Mouse (Mus musculus) heart, embryonic 13.5 days (tissue): ENCODE results near the gene Ugt1a9. TPM values are rescaled to one million over a fixed set of nuclear protein-coding genes. Genes with fewer than 3 reads are reported as not detected.
"Not testable (repeated sequence)": the region's sequence is repeated elsewhere in the genome, so short reads cannot be mapped to it uniquely, and the experiment has no call there.

Experiments used
- ATAC-seq: fragments of 200-750 bp; cut with Nextera tagmentation; 2 replicates; pipeline ENCODE4 v1.8.0; 2017; ENCODE audit warnings: moderate TSS enrichment; ENCODE audit not compliant: insufficient number of reproducible peaks, low FRiP score, low TSS enrichment; ENCODE audit errors: extremely low read depth
- H3K27ac ChIP-seq: fragments of 300-500 bp; sonication (generic); replicated peaks from 2 replicates; pipeline ENCODE4 v1.5.1; 2015; ENCODE audit warnings: moderate library complexity, mild to moderate bottlenecking, inconsistent platforms
- H3K27me3 ChIP-seq: fragments of 300-500 bp; sonication (generic); replicated peaks from 2 replicates; pipeline ENCODE4 v1.6.1; 2015; ENCODE audit warnings: mild to moderate bottlenecking, inconsistent platforms
- H3K36me3 ChIP-seq: fragments of 300-500 bp; sonication (generic); 2 replicates; pipeline ENCODE4 v1.6.1; 2015; ENCODE audit warnings: mild to moderate bottlenecking, inconsistent platforms
- H3K4me1 ChIP-seq: fragments of 300-500 bp; sonication (generic); 2 replicates; pipeline ENCODE4 v1.6.1; 2015; ENCODE audit warnings: inconsistent platforms
- H3K4me2 ChIP-seq: fragments of 300-500 bp; sonication (generic); 2 replicates; pipeline ENCODE4 v1.6.1; 2015; ENCODE audit warnings: inconsistent platforms, mild to moderate bottlenecking, moderate library complexity
- H3K4me3 ChIP-seq: fragments of 300-500 bp; sonication (generic); 2 replicates; pipeline ENCODE4 v1.5.1; 2015; ENCODE audit warnings: moderate library complexity, mild to moderate bottlenecking, inconsistent platforms
- H3K9ac ChIP-seq: fragments of 300-500 bp; sonication (generic); 2 replicates; pipeline ENCODE4 v1.6.1; 2015; ENCODE audit warnings: inconsistent platforms, mild to moderate bottlenecking, moderate library complexity
- H3K9me3 ChIP-seq: fragments of 300-500 bp; sonication (generic); 2 replicates; pipeline ENCODE4 v1.6.1; 2016; ENCODE audit warnings: inconsistent platforms
- WGBS: fragments of 180-500 bp; shearing (Covaris S2); methylation state at CpG from one replicate; pipeline ENCODE4 v1.1.7; 2015; ENCODE audit warnings: mixed read lengths; 5-methylcytosine and 5-hydroxymethylcytosine counted together
- polyA plus RNA-seq: library from polyadenylated mRNA; unstranded; fragments of >200 nt; fragmentation: Nextera tagmentation; extraction: Ambion mirVana; gene quantifications from 2 replicates; pipeline ENCODE4 v1.2.1, GENCODE M21; 2015

Gene Ugt1a9
- polyA plus RNA-seq, 1 experiment from 2014 or later = not detected

DNA sequence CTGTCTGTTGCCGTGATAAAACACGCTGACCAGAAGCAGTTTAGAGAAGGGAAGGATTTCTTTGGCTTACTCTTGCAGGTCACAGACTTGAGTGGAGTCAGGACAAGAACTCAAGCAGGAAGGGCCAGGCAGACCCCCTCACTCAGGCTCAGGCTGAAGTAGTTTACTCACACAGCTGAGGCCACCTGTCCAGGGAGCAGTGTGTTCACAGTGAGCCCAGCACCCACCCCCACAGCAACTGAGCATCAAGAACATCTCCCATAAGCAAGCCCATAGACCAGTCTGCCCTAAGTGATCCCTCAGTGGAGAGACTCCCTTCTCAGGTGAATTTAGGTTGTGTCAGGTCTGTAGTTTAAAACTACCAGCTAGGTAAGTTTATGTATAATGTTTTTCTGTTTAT lies 39.0 kb downstream of the Ugt1a9 start:
- WGBS = 68% methylated on average over 2 of the region's 2 CpGs
- not testable (repeated sequence) for H3K9me3 ChIP-seq, ATAC-seq, H3K27ac ChIP-seq, H3K9ac ChIP-seq, H3K27me3 ChIP-seq, H3K4me3 ChIP-seq, H3K4me1 ChIP-seq, H3K4me2 ChIP-seq, H3K36me3 ChIP-seq

DNA sequence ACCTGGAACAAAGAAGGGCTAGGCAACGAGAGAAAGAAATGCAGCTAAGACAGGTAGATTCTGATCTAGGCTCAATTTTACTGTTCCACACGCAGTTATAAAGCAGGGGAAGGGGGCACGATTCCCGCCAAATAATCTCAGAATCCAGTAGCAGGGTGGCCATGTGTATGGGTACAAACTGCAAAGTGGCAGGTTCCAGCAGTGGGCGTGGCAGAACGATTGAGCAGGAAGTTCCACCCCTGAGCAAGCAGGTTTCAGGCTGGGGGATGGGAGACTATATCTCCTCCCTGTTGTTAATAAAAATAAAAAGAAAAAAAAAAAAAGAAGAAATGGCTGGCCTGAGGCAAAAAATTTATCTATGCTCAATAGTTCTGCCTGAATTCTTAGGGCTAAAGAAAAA lies 42.2 kb downstream of the Ugt1a9 start:
- not testable (repeated sequence) for H3K9ac ChIP-seq, H3K4me3 ChIP-seq, H3K4me1 ChIP-seq, H3K9me3 ChIP-seq, H3K36me3 ChIP-seq, H3K4me2 ChIP-seq, H3K27ac ChIP-seq, ATAC-seq, H3K27me3 ChIP-seq
- 79% methylated on average over 6 of the region's 6 CpGs for WGBS

DNA sequence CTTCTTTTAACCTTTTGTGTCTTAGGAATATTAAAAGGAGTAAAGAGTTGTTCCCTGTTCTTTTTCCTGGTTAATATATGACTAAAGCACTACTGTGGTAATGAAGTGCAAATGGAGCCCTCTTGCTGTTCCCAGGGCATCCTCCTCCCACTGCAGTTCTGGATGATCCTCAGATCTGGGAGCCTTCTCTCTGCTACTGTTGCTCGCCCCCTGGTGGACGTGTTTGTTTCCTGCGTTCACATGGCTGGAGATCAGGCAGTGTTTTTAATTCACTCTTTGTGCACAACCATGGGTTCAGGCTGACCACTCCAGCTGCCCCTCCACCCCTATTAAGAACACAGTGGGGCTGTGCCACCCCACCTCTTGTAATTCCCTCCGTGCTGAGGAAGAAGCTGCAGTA lies 50.0 kb downstream of the Ugt1a9 start:
- H3K36me3 ChIP-seq, H3K27me3 ChIP-seq, H3K4me3 ChIP-seq, H3K9me3 ChIP-seq, H3K4me1 ChIP-seq, H3K27ac ChIP-seq, ATAC-seq, H3K9ac ChIP-seq, H3K4me2 ChIP-seq: not testable (repeated sequence)
- 6% methylated on average over 4 of the region's 4 CpGs for WGBS

DNA sequence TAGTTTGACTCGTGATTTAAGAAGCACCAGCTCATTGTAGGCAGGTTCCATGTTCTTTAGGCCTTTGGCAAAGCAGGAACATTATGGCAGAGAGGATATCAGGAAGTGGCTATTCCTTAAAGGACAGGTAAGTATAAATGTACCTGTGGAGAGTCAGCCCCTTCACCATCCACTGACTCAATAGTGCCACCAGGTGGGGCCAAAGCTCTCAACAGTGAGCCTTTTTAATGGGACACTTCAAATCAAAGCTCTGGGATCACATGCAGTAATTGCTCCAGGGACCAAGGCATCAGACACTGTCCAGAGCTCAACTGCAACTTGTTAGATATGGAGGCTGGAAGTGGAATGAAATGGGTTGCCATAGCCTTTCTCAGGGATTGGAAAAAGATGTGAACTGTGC lies 50.9 kb downstream of the Ugt1a9 start:
- not testable (repeated sequence) for H3K36me3 ChIP-seq, H3K9me3 ChIP-seq, H3K27ac ChIP-seq, H3K4me2 ChIP-seq, H3K9ac ChIP-seq, H3K4me3 ChIP-seq, H3K4me1 ChIP-seq, ATAC-seq, H3K27me3 ChIP-seq
- no CpG with 5 or more reads among the region's 1 CpGs for WGBS

DNA sequence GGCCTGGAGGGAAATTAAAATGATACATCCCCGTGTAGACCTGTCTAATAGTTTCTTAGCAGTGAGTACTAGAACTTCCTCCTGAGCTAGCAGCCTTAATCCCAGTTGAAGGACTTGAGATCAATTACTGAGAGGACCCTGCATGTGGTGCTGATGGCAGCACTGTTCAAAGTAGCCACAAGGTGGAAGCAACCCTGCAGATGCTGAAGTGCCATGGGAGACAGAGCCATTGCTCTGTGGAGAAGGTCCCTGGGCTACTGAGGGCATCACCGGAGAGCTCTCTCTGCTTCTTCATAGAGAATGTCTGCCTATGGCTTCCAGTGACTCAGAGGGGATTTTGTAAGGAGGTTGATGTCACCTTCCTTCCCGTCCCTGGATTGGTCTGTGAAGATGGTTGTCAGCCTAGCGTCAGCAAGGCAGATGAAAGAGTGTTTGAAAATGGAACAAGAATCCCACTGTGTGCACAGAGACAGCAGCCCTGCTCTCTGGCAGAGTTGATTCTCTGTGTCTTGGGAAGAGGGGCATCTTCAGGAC lies 55.3 kb downstream of the Ugt1a9 start:
- not testable (repeated sequence) for H3K4me1 ChIP-seq, H3K27me3 ChIP-seq, H3K36me3 ChIP-seq, H3K4me3 ChIP-seq, H3K27ac ChIP-seq, H3K4me2 ChIP-seq, H3K9ac ChIP-seq, H3K9me3 ChIP-seq, ATAC-seq
- WGBS = 57% methylated on average over 4 of the region's 4 CpGs

DNA sequence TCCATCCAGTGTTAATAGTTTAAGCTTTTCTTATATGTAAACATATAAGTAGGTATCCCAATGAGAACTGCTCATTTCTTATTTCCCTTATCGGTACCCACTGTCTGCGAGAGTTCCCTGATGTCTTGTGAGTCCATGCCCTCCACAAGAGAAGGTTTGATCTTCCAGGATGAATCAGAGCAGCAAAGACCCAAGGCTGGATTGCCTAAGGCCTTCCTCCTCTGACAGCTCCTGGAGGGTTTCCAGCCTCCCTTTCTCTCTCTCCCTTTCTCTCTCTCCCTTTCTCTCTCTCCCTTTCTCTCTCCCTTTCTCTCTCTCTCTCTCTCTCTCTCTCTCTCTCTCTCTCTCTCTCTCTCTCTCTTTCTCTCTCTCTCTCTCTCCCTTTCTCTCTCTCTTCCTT lies 58.5 kb downstream of the Ugt1a9 start:
- not testable (repeated sequence) for H3K27ac ChIP-seq, H3K4me1 ChIP-seq, ATAC-seq, H3K27me3 ChIP-seq, H3K4me3 ChIP-seq, H3K36me3 ChIP-seq, H3K9me3 ChIP-seq, H3K4me2 ChIP-seq, H3K9ac ChIP-seq
- WGBS = 80% methylated on average over 2 of the region's 2 CpGs

DNA sequence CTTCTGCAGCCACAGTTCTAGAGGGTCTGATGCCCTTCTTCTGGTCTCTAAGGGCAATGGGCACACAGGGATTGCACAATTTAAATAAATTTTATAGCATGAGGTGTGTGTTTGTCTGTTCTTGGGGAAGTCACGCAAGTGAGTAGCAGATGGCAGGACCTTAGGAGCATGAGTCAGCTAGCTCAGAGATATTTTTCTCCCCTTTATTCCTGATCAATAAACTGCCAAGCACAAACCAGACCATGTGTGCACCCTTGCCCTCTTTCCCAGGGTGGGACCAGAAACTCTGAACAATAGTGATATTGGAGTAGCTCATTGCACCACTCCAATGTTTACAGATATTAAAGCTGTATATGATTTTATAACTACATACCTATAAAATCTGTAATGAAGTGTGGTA lies 59.6 kb downstream of the Ugt1a9 start:
- not testable (repeated sequence) for H3K27me3 ChIP-seq, H3K4me2 ChIP-seq, H3K36me3 ChIP-seq, H3K9me3 ChIP-seq, H3K4me3 ChIP-seq, H3K27ac ChIP-seq, H3K9ac ChIP-seq, ATAC-seq, H3K4me1 ChIP-seq
- WGBS = 91% methylated on average over 1 of the region's 1 CpGs

DNA sequence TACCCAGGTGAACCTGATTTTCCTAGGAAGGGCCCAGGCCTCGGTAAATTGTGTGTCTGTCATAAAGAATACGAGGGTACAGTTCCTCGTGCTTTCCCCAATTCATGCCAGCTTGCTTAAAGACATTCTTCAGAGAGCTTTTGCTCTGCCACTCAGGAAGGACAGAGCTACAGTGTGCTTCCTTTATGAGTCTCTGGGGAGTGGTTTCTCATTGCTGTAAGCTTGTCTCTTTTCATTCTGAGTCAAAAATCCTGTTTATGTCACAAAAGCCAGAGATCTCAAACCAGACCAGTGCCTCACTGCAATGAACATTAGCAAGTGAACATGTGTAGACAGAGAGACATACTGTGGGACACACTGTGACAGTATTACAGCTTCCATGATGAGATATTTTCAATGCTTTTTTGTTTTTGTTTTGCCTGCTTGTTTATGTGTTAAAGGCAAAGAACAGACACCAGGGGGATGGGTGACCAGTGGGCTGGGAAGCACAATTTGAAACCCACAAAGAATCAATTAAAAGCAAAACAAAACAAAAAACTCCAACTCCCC lies 63.4 kb downstream of the Ugt1a9 start:
- H3K9me3 ChIP-seq = no peaks in the 10 kb centered on the region
- no peak overlapping the region for H3K27ac ChIP-seq
- 62% methylated on average over 3 of the region's 3 CpGs for WGBS
- no peaks in the 10 kb centered on the region for H3K4me1 ChIP-seq
- H3K4me2 ChIP-seq = no peak overlapping the region
- H3K4me3 ChIP-seq = no peak overlapping the region
- H3K36me3 ChIP-seq = no peaks in the 10 kb centered on the region
- H3K9ac ChIP-seq = no peak overlapping the region
- ATAC-seq = no peak
- no peaks in the 10 kb centered on the region for H3K27me3 ChIP-seq

DNA sequence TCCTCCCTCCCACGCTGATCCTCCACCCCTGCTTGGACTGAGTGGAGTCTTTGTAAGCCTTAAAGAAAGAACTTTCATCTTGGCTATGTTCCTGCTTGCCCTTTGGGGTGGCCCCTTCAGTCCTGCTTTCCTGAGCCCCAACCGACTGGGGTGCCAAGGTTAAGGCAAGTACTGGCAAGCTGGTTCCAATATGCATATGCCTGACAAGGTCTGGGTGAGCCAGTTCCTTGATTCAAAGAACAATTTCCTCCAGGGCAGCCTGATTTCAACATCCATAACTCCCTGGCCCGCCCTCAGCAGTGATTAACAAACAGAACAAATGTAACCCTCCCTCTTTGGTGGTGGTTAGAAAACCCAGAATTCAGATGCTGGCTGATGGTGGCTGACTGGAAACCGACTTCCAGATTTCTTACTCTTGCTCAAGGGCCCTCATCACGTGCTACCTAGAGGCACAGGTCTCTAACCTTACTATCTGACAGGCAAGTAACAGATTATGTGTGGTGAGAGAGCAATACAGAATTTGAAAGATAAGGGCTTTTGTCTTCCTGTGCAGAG lies 63.9 kb downstream of the Ugt1a9 start, which contains the start of gene Ugt1a6a:
Gene Ugt1a6a (plus strand): TSS at position 353 of the 555 bp plus-strand sequence.
- not testable (repeated sequence) for H3K4me3 ChIP-seq, H3K4me1 ChIP-seq, H3K27me3 ChIP-seq, H3K9me3 ChIP-seq, ATAC-seq, H3K27ac ChIP-seq, H3K9ac ChIP-seq, H3K4me2 ChIP-seq, H3K36me3 ChIP-seq
- 39% methylated on average over 5 of the region's 5 CpGs for WGBS

DNA sequence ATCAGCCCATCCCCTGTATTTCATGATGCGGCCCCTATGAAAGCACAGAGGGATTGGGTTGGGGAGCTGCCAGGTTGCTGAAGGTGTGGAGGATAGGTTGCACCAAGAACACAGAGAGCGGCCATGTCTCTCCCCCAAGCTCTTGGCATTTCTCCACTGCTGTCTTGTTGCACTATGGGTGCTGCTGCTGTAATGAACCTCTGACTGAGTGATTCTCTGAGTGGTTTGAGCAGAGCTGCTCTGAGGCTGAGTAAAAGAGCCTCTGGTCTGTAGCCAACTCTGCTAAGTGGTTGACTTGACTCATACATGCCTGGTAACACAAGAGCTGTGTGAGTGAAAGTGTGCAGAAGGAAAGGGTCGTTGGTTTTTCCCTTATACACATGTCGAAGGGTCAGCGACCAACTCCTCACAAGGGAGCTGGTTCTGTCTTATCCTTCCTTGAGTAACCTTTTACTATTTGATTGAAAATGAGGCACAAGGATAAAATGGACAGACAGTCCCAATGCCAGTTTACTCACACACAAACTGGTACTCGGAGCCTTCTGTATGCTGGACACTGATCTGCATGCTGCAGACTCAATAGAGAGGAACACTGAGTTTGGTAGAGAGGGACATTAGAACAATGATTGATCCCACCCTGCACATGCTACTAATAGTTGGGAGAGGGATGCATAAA lies 64.8 kb downstream of the Ugt1a9 start:
- ATAC-seq, H3K27me3 ChIP-seq, H3K9me3 ChIP-seq, H3K36me3 ChIP-seq, H3K9ac ChIP-seq, H3K4me2 ChIP-seq, H3K4me1 ChIP-seq, H3K4me3 ChIP-seq, H3K27ac ChIP-seq: not testable (repeated sequence)
- 84% methylated on average over 6 of the region's 6 CpGs for WGBS

DNA sequence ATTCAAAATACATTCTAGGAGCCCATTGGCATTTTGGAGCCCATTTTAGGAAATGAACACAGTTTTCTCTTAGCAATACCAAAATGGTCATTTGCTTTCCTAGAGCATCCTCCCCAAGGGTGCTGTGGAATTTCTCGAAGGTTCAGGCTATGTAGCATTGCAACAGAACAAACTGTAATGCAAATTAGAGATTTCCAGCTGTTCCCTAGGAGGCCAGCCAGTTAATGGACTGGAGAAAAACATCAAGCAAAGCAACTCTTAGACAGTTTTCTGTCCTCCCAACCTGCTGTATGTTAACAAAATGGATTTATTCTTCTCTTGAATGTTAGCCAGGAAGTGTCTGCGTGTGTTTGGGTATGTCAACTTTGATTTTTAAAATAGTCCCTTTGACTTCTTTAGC lies 66.0 kb downstream of the Ugt1a9 start:
- no peak overlapping the region for H3K9ac ChIP-seq
- H3K4me3 ChIP-seq = no peak overlapping the region
- H3K27me3 ChIP-seq = no peaks in the 10 kb centered on the region
- H3K9me3 ChIP-seq = no peaks in the 10 kb centered on the region
- 73% methylated on average over 2 of the region's 2 CpGs for WGBS
- no peak overlapping the region for H3K27ac ChIP-seq
- no peak for ATAC-seq
- H3K4me2 ChIP-seq = no peak overlapping the region
- H3K4me1 ChIP-seq = no peaks in the 10 kb centered on the region
- H3K36me3 ChIP-seq = no peaks in the 10 kb centered on the region

DNA sequence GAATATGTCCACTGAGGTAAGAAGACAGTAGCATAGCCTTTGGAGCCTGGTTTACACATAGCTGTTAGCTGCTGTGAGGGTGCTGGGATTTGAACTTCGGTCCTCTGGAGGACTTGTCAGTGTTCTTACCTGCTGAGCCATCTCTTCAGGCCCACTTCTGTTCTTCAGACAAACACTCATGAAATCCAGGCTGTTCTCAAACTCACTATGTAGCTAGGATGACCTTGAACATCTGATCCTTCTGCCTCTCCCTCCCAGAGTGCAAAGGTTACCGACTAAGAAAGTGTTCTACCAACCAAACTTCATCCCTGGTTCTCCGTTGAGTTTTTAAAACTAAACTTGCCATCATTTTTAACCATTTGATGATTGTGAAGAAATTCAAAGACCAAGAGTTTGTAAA lies 66.7 kb downstream of the Ugt1a9 start:
- H3K27me3 ChIP-seq = no peaks in the 10 kb centered on the region

More for the DNA sequence above, 66.7 kb downstream of the Ugt1a9 start:
- Histone ChIP-seq H3K36me3 (no peaks in the 10 kb centered on the region), H3K9me3 (no peaks in the 10 kb centered on the region), H3K4me3 (no peak overlapping the region), H3K9ac (no peak overlapping the region), H3K27ac (no peak overlapping the region), H3K4me2 (no peak overlapping the region), H3K4me1 (no peaks in the 10 kb centered on the region)
- ATAC-seq = no peak
- WGBS = 72% methylated on average over 3 of the region's 3 CpGs
